Mouse (Mus musculus): ENCODE measurements at regions not wholly inside any gene's neighbourhood (a gene's known extent, or its start where the extent isn't known, plus 50 kb on each side); places are given as distances from the start of the nearest gene placed in this dataset.

GRCm38 (mm10) chr15:38351701-38352100 is 926.3 kb downstream of the 4930447A16Rik start:
- TF ChIP-seq CTCF (IDR thresholded peaks at IDR 0.05; ENCODE audit: low read depth): no peak
- DNase-seq (no peak), ATAC-seq (no peak)
- Histone ChIP-seq H3K9me3 (ENCODE audit: low read length) (0 out of 2 replicates have a peak, but pooled peaks cover 4% of the 10 kb centered on the region), H3K36me3 (ENCODE audit: insufficient read depth) (no peaks in the 10 kb centered on the region), H3K27me3 (ENCODE audit: insufficient read depth, low read length) (no peaks in the 10 kb centered on the region), H3K4me2 (ENCODE audit: low read depth) (no peak overlapping the region), H3K4me3 (ENCODE audit: low read depth, low read length) (no peak overlapping the region), H3K9ac (no peak overlapping the region), H3K4me1 (ENCODE audit: insufficient read depth) (no peaks in the 10 kb centered on the region), H3K27ac (ENCODE audit: low read depth, low read length) (no peak overlapping the region)
- WGBS: 84% methylated on average over 3 of the region's 3 CpGs

- Histone ChIP-seq H3K27ac (ENCODE audit: low read depth, low read length) (no peak overlapping the region), H3K4me1 (ENCODE audit: insufficient read depth) (no peaks in the 10 kb centered on the region), H3K4me3 (ENCODE audit: low read depth, low read length) (no peak overlapping the region), H3K4me2 (ENCODE audit: low read depth) (no peak overlapping the region), H3K9me3 (ENCODE audit: low read length) (0 out of 2 replicates have a peak, but pooled peaks cover 4% of the 10 kb centered on the region), H3K27me3 (ENCODE audit: insufficient read depth, low read length) (no peaks in the 10 kb centered on the region), H3K9ac (no peak overlapping the region), H3K36me3 (ENCODE audit: insufficient read depth) (no peaks in the 10 kb centered on the region)
- DNase-seq (no peak), ATAC-seq (no peak)
- TF ChIP-seq CTCF (IDR thresholded peaks at IDR 0.05; ENCODE audit: low read depth): no peak
- 77% methylated on average over 4 of the region's 4 CpGs for WGBS
These were observed 928.0 kb downstream of the 4930447A16Rik start for GRCm38 (mm10) chr15:38353371-38353770.

DNA sequence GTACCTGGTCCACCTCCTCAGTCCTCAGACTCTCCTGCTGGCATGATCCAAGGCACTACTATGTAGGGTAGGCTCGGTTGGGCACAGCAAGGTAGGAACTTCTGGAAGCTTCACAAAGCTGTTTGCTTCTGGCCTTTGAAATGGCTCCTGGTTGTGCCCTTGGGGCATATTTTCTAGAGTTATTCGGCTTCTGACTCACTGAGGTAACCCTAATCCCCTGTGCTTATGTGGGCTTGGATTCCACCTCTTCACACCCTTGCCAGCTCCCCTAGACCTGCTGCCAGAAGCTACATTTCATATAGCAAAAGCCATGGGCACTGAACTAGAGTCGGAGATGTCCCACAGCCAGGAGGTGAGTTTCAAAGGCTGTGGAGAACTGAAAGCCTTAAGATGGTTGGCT is 933.7 kb downstream of the 4930447A16Rik start:
- H3K36me3 ChIP-seq (ENCODE audit: insufficient read depth): no peaks in the 10 kb centered on the region
- H3K27me3 ChIP-seq (ENCODE audit: insufficient read depth, low read length): no peaks in the 10 kb centered on the region
- H3K4me1 ChIP-seq (ENCODE audit: insufficient read depth): no peaks in the 10 kb centered on the region
- ATAC-seq (no peak), DNase-seq (no peak)
- H3K27ac ChIP-seq (ENCODE audit: low read depth, low read length): no peak overlapping the region
- no peak overlapping the region for H3K4me3 ChIP-seq (ENCODE audit: low read depth, low read length)
- no peak for TF ChIP-seq CTCF (IDR thresholded peaks at IDR 0.05; ENCODE audit: low read depth)
- H3K4me2 ChIP-seq (ENCODE audit: low read depth): no peak overlapping the region
- no peak overlapping the region for H3K9ac ChIP-seq
- WGBS: 88% methylated on average over 3 of the region's 3 CpGs
- H3K9me3 ChIP-seq (ENCODE audit: low read length): 0 out of 2 replicates have a peak, but pooled peaks cover 3% of the 10 kb centered on the region

GRCm38 (mm10) chr15:38363522-38363921 is 938.2 kb downstream of the 4930447A16Rik start:
- Histone ChIP-seq H3K9me3 (ENCODE audit: low read length) (0 out of 2 replicates have a peak, but pooled peaks cover 3% of the 10 kb centered on the region), H3K4me2 (ENCODE audit: low read depth) (no peak overlapping the region), H3K27ac (ENCODE audit: low read depth, low read length) (no peak overlapping the region), H3K9ac (no peak overlapping the region), H3K36me3 (ENCODE audit: insufficient read depth) (no peaks in the 10 kb centered on the region), H3K4me1 (ENCODE audit: insufficient read depth) (no peaks in the 10 kb centered on the region), H3K27me3 (ENCODE audit: insufficient read depth, low read length) (no peaks in the 10 kb centered on the region), H3K4me3 (ENCODE audit: low read depth, low read length) (no peak overlapping the region)
- TF ChIP-seq CTCF (IDR thresholded peaks at IDR 0.05; ENCODE audit: low read depth): no peak
- no peak for ATAC-seq
- DNase-seq: no peak
- WGBS: 84% methylated on average over 5 of the region's 5 CpGs

DNA sequence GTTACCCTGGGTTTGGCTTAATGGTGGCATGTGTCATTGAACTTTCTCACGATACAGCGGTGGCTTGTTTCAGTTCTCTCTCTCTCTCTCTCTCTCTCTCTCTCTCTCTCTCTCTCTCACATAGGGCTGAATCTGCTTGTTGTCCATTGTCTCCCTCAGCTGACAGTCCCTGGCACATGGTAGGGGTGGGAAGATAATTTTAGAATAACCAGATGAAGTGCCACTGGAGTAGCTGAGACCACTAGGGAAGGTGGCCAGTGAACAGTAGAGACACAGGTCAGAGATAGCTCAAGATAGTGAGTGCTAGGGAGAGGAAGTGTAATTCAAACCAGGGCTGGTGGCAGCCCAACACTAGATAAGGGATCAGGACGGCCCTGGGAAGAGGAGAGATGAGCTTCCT is 938.7 kb downstream of the 4930447A16Rik start:
- Histone ChIP-seq H3K27me3 (ENCODE audit: insufficient read depth, low read length) (no peaks in the 10 kb centered on the region), H3K4me2 (ENCODE audit: low read depth) (no peak overlapping the region), H3K4me3 (ENCODE audit: low read depth, low read length) (no peak overlapping the region), H3K9me3 (ENCODE audit: low read length) (0 out of 2 replicates have a peak, but pooled peaks cover 3% of the 10 kb centered on the region), H3K9ac (no peak overlapping the region), H3K36me3 (ENCODE audit: insufficient read depth) (no peaks in the 10 kb centered on the region), H3K4me1 (ENCODE audit: insufficient read depth) (no peaks in the 10 kb centered on the region), H3K27ac (ENCODE audit: low read depth, low read length) (no peak overlapping the region)
- ATAC-seq (no peak), DNase-seq (no peak)
- no peak for TF ChIP-seq CTCF (IDR thresholded peaks at IDR 0.05; ENCODE audit: low read depth)
- WGBS: 86% methylated on average over 3 of the region's 3 CpGs

GRCm38 (mm10) chr15:38367643-38368042 is 942.3 kb downstream of the 4930447A16Rik start:
- ATAC-seq: no peak
- WGBS: 96% methylated on average over 5 of the region's 5 CpGs
- TF ChIP-seq CTCF (IDR thresholded peaks at IDR 0.05; ENCODE audit: low read depth): no peak

DNA sequence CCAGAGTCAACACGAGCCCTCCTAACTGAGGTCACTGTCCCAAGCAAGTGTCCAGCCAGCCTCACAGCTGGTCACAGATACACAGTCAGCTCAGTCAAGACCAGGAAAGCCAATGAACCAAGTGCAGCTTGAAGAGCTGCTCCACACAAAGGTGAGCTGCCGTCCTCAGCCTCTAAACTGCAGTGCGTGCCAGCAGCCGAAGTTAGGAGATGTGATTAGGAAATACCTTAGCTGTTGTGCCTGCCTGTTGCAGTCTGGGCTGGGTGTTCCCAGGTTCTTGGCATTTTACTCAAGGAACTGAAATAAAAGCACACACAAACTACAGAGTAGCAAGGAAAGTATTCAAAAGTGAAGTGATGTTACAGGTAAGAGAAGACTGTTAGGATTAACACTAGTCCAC is 942.9 kb downstream of the 4930447A16Rik start:
- Histone ChIP-seq H3K27me3 (ENCODE audit: insufficient read depth, low read length) (no peaks in the 10 kb centered on the region), H3K9ac (no peak overlapping the region), H3K4me2 (ENCODE audit: low read depth) (no peak overlapping the region), H3K9me3 (ENCODE audit: low read length) (no peaks in the 10 kb centered on the region), H3K27ac (ENCODE audit: low read depth, low read length) (no peak overlapping the region), H3K36me3 (ENCODE audit: insufficient read depth) (no peaks in the 10 kb centered on the region), H3K4me3 (ENCODE audit: low read depth, low read length) (no peak overlapping the region), H3K4me1 (ENCODE audit: insufficient read depth) (peaks cover 2% of the 10 kb centered on the region; the same call in 1 of the 2 replicates)
- no peak for TF ChIP-seq CTCF (IDR thresholded peaks at IDR 0.05; ENCODE audit: low read depth)
- WGBS: 86% methylated on average over 4 of the region's 4 CpGs
- DNase-seq (no peak), ATAC-seq (no peak)

More at GRCm38 (mm10) chr15:38367643-38368042, 942.3 kb downstream of the 4930447A16Rik start:
- Histone ChIP-seq H3K4me2 (ENCODE audit: low read depth) (no peak overlapping the region), H3K27me3 (ENCODE audit: insufficient read depth, low read length) (no peaks in the 10 kb centered on the region), H3K4me3 (ENCODE audit: low read depth, low read length) (no peak overlapping the region), H3K4me1 (ENCODE audit: insufficient read depth) (no peaks in the 10 kb centered on the region), H3K27ac (ENCODE audit: low read depth, low read length) (no peak overlapping the region), H3K9me3 (ENCODE audit: low read length) (no peaks in the 10 kb centered on the region), H3K9ac (no peak overlapping the region), H3K36me3 (ENCODE audit: insufficient read depth) (no peaks in the 10 kb centered on the region)
- no peak for DNase-seq

Measured in forebrain, postnatal 0 days (tissue).